Mouse (Mus musculus): ENCODE data around the gene Nek3.

DNA sequence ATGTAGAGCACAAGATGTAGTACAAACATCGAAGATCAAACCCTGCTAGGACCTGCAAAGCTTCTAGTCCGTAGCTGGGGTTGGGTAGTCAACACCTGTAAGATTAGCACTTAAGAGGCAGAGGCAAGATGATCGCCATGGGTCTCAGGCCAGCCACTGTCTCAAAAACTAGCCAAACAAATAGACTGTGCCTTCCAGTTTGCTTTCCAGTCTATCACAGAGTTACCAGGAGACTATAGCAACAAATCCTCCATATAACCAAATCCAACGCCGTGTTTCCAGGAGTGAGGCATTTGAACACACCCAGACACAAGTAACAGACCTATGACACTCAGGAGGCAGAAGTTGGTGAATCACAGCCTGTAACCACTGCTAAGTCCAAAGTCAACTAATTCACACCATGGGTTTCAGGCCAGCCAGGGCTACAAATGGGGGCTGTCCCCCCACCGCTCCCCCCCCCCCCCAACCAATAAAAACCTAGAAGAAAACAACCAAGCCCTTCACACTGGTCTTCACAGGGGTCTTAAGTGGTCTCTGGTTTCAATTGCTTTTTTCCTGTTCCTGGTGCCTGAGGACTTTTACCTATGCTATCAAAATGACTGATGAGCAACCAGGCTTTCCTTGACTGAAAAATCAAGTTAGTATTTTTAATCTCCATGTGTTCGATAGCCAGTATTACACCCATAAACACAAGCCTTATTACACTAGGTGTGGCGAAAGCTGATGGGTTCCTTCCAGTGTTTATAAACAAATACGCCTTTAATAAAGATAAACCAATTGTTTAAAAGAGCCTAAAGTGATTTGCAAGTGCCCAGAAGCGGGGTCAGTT lies 770 bp downstream of the Nek3 start:
- no peak for TF ChIP-seq TAL1 (IDR thresholded peaks at IDR 0.05; ENCODE audit: low read length)
- TF ChIP-seq GATA1 (IDR thresholded peaks at IDR 0.05; ENCODE audit: low read length), result no peak
